Mouse (Mus musculus) G1E (cell line): Measurements from ENCODE around the gene Timm8b. TPM values are rescaled to one million over a fixed set of nuclear protein-coding genes. Genes with fewer than 3 reads are reported as not detected.

Experiments used
- ATAC-seq: 2 replicates; pipeline ENCODE4 v1.8.0; 2016; ENCODE audit warnings: mild to moderate bottlenecking; ENCODE audit not compliant: insufficient number of reproducible peaks, poor library complexity, low FRiP score, severe bottlenecking; ENCODE audit errors: extremely low read depth
- DNase-seq: peaks from one replicate; pipeline ENCODE4 v3.0.0; 2012; ENCODE audit warnings: low spot score
- H3K27me3 ChIP-seq: 2 replicates; pipeline ENCODE4 v1.6.1; 2012; ENCODE audit warnings: mild to moderate bottlenecking, low read length, inconsistent platforms; ENCODE audit not compliant: insufficient read depth
- H3K36me3 ChIP-seq: replicated peaks from 2 replicates; pipeline ENCODE3; 2012; ENCODE audit warnings: mild to moderate bottlenecking, inconsistent platforms
- H3K4me1 ChIP-seq: 2 replicates; pipeline ENCODE4 v1.6.1; 2012; ENCODE audit warnings: low read depth, low read length, inconsistent platforms, mixed read lengths; ENCODE audit not compliant: insufficient read depth
- H3K4me3 ChIP-seq: 2 replicates; pipeline ENCODE4 v1.5.1; 2012; ENCODE audit warnings: low read depth, mild to moderate bottlenecking, inconsistent platforms, low read length, moderate library complexity, mixed read lengths
- H3K9me3 ChIP-seq: replicated peaks from 2 replicates; pipeline ENCODE4 v1.6.1; 2012; ENCODE audit warnings: inconsistent platforms
- CTCF ChIP-seq: IDR thresholded peaks from 2 replicates; pipeline ENCODE4 v1.5.1; 2012; ENCODE audit warnings: low read depth, low read length, inconsistent platforms, mixed read lengths
- GATA1 ChIP-seq: IDR thresholded peaks from 2 replicates; pipeline ENCODE4 v1.6.1; 2012; ENCODE audit warnings: borderline replicate concordance, low read length, inconsistent platforms, mixed read lengths
- GATA2 ChIP-seq: IDR thresholded peaks from 2 replicates; pipeline ENCODE4 v1.6.1; 2012; ENCODE audit warnings: low read depth, low read length, inconsistent platforms, borderline replicate concordance
- POLR2AphosphoS5 ChIP-seq: IDR thresholded peaks from 2 replicates; pipeline ENCODE4 v1.6.1; 2012; ENCODE audit warnings: low read depth, low read length, inconsistent platforms; ENCODE audit not compliant: insufficient replicate concordance
- TAL1 ChIP-seq: conservative IDR thresholded peaks from 2 replicates; pipeline ENCODE4 v1.6.1; 2012; ENCODE audit warnings: low read depth, low read length, inconsistent platforms, mixed read lengths
- polyA plus RNA-seq: library from polyadenylated mRNA; stranded (reverse); fragments of >175 nt; gene quantifications from 2 replicates; pipeline ENCODE4 v1.2.3, GENCODE M21; 2012
- total RNA-seq, 2 experiments: library from RNA; stranded (forward) in 1 of 2; stranded (reverse) in 1 of 2; fragments of 200-1000 nt in 1 of 2; fragments of >200 nt in 1 of 2; fragmentation: Nextera tagmentation in 1 of 2; gene quantifications; 2 replicates each; pipeline ENCODE4 v1.2.3; 2014 to 2017

Gene Timm8b
- total and polyA plus RNA-seq, 3 experiments, result 14.8 to 353 (median 111) TPM

GRCm38 (mm10) chr9:50596973-50597372 is 6.7 kb upstream of the Timm8b start:
- TF ChIP-seq CTCF (no peak), POLR2AphosphoS5 (no peak), TAL1 (no peak), GATA1 (no peak), GATA2 (no peak)

GRCm38 (mm10) chr9:50601536-50601935 is 2.2 kb upstream of the Timm8b start:
- H3K4me1 ChIP-seq, result peaks cover 33% of the 10 kb centered on the region
- no peaks in the 10 kb centered on the region for H3K27me3 ChIP-seq
- ATAC-seq (no peak), DNase-seq (no peak)
- peaks cover 61% of the 10 kb centered on the region for H3K36me3 ChIP-seq
- TF ChIP-seq TAL1 (no peak), POLR2AphosphoS5 (no peak), CTCF (no peak), GATA1 (no peak), GATA2 (no peak)
- H3K4me3 ChIP-seq, result peak overlapping the region; percentile 51; the same call in 1 of the 2 replicates
- H3K9me3 ChIP-seq, result no peaks in the 10 kb centered on the region

More at GRCm38 (mm10) chr9:50596973-50597372, 6.7 kb upstream of the Timm8b start:
- no peak for ATAC-seq
- Histone ChIP-seq H3K36me3 (peaks cover 81% of the 10 kb centered on the region), H3K27me3 (no peaks in the 10 kb centered on the region), H3K9me3 (no peaks in the 10 kb centered on the region), H3K4me1 (peaks cover 17% of the 10 kb centered on the region), H3K4me3 (no peak overlapping the region)
- DNase-seq, result no peak

- no peaks in the 10 kb centered on the region for H3K9me3 ChIP-seq
- H3K4me3 ChIP-seq, result peak overlapping the region; percentile 97
- peaks cover 35% of the 10 kb centered on the region for H3K4me1 ChIP-seq
- H3K27me3 ChIP-seq, result no peaks in the 10 kb centered on the region
- no peak for TF ChIP-seq POLR2AphosphoS5
- no peak for TF ChIP-seq CTCF
- TF ChIP-seq GATA1, result no peak
- no peak for TF ChIP-seq TAL1
- no peak for TF ChIP-seq GATA2
- ATAC-seq (no peak), DNase-seq (no peak)
- peaks cover 56% of the 10 kb centered on the region for H3K36me3 ChIP-seq
Observed at GRCm38 (mm10) chr9:50602055-50602845, 1.5 kb upstream of the Timm8b start.

DNA sequence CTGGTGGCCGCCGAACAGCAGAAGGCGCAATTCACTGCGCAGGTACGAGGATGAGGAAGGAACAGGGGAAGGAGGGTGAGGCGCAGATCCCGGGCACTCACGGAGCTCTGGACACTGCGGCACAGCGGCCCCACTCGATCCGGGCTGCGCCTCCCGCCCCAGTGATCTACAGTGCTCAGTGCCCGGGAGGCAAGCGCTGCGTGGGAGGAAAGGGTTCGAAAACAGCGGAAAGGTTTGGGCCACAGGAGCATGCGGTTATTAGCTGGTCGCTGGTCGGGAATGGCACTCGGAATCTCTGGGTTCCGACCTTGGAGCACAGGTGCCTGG is 251 bp downstream of the Timm8b start:
- ATAC-seq (no peak), DNase-seq (no peak)
- H3K36me3 ChIP-seq, result peaks cover 52% of the 10 kb centered on the region
- peak overlapping the region; percentile 97 for H3K4me3 ChIP-seq
- no peaks in the 10 kb centered on the region for H3K27me3 ChIP-seq
- no peaks in the 10 kb centered on the region for H3K9me3 ChIP-seq
- TF ChIP-seq GATA1, result no peak
- no peak for TF ChIP-seq CTCF
- H3K4me1 ChIP-seq, result peaks cover 34% of the 10 kb centered on the region

DNA sequence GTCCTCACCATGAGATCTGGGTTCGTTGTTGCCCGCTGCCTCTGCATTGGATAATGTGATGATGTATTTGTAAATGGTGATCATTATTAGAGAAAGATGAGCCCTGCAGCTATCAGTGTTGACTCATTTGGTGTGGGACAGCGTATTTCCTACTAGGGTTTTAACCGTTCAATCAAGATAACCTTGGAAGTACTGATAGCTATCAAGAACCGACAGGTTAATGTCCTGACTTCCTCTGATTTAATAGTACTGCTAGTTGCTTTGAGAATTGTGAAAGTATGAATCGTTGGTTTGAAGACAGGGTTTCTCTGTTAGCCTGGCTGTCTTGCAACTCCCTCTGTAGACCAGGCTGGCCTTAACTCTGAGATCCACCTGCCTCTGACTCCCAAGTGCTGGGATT is 628 bp downstream of the Timm8b start:
- no peak for ATAC-seq
- Histone ChIP-seq H3K9me3 (no peaks in the 10 kb centered on the region), H3K36me3 (peaks cover 52% of the 10 kb centered on the region), H3K4me1 (peaks cover 34% of the 10 kb centered on the region), H3K4me3 (peak overlapping the region; percentile 97), H3K27me3 (no peaks in the 10 kb centered on the region)
- peak; percentile 10 for DNase-seq
- TF ChIP-seq GATA1 (no peak), GATA2 (no peak), POLR2AphosphoS5 (no peak), TAL1 (no peak), CTCF (no peak)

- Histone ChIP-seq H3K9me3 (no peaks in the 10 kb centered on the region), H3K27me3 (no peaks in the 10 kb centered on the region), H3K4me3 (no peak overlapping the region), H3K4me1 (peaks cover 27% of the 10 kb centered on the region), H3K36me3 (peaks cover 76% of the 10 kb centered on the region)
- ATAC-seq, result no peak
- DNase-seq, result no peak
- TF ChIP-seq POLR2AphosphoS5 (no peak), GATA2 (no peak), TAL1 (no peak), GATA1 (no peak), CTCF (no peak)
Observed at GRCm38 (mm10) chr9:50612115-50612514, 8.4 kb downstream of the Timm8b start.
